Mouse (Mus musculus): ENCODE results near the gene Rela. TPM values are rescaled to one million over a fixed set of nuclear protein-coding genes. Genes with fewer than 3 reads are reported as not detected.

Rela gene
- polyA plus RNA-seq, 1 experiment from 2014 or later, result 52.4 TPM

DNA sequence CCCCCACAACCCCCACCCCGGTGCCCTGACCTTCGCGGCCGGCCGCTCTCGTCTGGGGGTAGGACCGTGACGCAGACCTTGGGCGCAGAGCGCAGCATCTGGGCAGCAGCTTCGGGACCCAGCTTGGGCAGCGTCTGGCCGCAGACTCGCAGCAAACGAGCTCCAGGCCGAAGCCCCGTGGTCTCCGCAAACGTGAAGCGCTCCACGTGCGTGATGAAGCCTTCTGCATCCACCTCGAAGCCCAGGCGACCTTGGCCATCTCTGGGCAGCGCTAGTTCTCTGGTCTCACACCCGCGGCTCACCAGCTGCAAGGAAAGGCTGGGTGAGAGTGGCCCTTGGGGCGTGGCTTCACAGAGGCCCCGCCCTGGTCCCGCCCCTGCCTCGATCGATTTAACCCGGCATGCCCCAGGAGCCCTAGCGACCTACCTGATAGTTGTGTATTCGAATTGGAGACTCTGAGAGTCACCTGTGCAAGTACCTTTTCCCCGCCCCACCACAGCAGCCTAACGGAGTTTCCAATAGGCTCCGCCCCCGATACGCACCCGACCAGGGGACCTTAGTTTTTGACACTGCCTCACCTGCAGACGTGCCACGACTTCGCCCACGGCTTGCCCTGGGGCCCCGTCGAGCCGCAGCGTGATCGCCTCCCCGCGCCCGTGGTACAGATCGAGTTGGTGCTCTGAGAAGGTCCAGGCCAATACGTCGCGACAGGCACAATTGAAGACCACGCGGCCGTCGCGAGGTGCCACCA, 16.9 kb downstream of the Rela start:
- peaks cover 32% of the 10 kb centered on the region for H3K4me1 ChIP-seq
- H3K27ac ChIP-seq, result no peak overlapping the region
- H3K4me3 ChIP-seq (replicated peaks), result peak overlapping the region; percentile 44
- H3K27me3 ChIP-seq, result peaks cover 11% of the 10 kb centered on the region
- peaks cover 68% of the 10 kb centered on the region for H3K36me3 ChIP-seq
- WGBS, result 9% methylated on average over 62 of the region's 62 CpGs
- H3K9ac ChIP-seq, result peak overlapping the region; percentile 33; the same call in 1 of the 2 replicates
- no peaks in the 10 kb centered on the region for H3K9me3 ChIP-seq (replicated peaks)
- peak; percentile 71 for ATAC-seq (replicated peaks; ENCODE audit: low FRiP score)
- peak overlapping the region; percentile 73 for H3K4me2 ChIP-seq

DNA sequence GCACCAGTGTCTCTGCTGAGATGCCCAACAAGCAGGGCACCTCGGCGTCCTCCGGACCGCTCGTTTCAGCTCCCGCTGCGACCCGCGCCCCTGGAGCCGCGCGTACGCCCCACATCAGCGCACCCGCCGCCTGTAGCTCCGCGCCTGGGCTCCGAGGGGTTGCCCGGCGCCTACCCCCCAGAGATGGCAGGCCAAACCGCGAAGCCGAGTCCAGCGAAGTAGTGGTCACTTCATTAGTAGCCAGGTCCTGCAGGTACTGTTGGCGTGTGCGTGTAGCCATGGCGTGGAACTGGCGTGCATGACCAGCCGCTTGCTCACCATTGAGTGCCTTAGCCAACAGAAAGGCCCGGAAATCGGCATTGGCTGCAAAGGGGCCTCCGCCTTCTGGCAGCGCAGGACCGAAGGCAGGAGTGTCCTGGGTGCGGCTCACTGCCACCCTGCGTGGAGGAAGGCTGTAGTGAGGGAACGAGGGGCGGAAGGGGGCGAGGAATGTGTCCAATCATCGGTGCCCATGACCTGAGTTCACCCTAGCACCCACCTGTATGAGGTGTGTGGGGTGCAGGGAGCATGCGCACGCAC, 17.5 kb downstream of the Rela start:
- H3K9ac ChIP-seq, result peak overlapping the region; percentile 33; the same call in 1 of the 2 replicates
- peaks cover 73% of the 10 kb centered on the region for H3K36me3 ChIP-seq
- H3K9me3 ChIP-seq (replicated peaks), result no peaks in the 10 kb centered on the region
- H3K27me3 ChIP-seq, result peaks cover 11% of the 10 kb centered on the region
- WGBS, result 23% methylated on average over 43 of the region's 43 CpGs
- H3K27ac ChIP-seq, result no peak overlapping the region
- ATAC-seq (replicated peaks; ENCODE audit: low FRiP score), result no peak
- H3K4me2 ChIP-seq, result peak overlapping the region; percentile 73
- peak overlapping the region; percentile 44 for H3K4me3 ChIP-seq (replicated peaks)
- peaks cover 25% of the 10 kb centered on the region for H3K4me1 ChIP-seq

DNA sequence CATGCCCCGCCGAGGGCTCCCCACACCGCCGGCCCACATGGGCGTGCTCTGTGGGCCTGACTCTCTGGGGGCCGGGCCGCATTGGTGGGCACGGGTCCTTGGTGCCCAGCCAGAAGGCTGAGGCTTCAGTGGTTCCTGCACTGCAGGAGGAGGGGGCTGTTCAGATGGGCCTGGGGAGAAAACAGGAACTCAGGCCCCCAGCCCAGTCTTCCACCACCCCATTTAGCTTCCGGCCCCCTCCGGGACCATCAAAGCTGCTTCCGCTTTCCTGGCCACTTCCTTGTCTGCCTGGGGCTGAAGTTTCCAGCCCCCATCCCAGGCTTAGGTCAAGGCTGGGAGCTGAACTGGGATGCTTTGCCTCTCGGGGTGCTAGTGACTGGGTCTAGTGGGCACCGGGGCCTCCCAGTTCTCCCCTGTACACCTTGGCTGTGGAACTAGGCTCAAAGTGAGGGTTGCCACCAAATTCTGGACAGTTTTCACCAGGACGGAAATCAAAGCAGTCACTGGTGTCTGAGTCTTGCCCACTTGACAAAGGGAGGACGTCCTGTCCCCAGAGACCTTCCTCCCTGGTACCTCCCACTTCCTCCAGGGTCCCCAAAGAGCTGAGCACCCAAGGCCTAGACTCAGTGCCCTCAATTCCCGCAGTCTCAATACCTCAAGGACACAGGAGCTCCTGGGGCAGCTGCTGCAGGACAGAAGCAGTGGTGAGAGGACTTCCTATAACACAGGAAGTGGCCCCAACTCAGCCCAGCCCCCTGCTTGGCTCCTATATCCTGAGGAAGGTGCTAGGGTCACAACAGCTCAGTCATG, 23.9 kb downstream of the Rela start:
- 76% methylated on average over 16 of the region's 16 CpGs for WGBS
- Histone ChIP-seq H3K4me1 (peaks cover 47% of the 10 kb centered on the region), H3K36me3 (peaks cover 55% of the 10 kb centered on the region), H3K27me3 (no peaks in the 10 kb centered on the region), H3K4me2 (peak overlapping the region; percentile 62), H3K9ac (peak overlapping the region; percentile 29), H3K4me3 (replicated peaks) (peak overlapping the region; percentile 57), H3K9me3 (replicated peaks) (no peaks in the 10 kb centered on the region), H3K27ac (peak overlapping the region; percentile 92)
- no peak for ATAC-seq (replicated peaks; ENCODE audit: low FRiP score)

DNA sequence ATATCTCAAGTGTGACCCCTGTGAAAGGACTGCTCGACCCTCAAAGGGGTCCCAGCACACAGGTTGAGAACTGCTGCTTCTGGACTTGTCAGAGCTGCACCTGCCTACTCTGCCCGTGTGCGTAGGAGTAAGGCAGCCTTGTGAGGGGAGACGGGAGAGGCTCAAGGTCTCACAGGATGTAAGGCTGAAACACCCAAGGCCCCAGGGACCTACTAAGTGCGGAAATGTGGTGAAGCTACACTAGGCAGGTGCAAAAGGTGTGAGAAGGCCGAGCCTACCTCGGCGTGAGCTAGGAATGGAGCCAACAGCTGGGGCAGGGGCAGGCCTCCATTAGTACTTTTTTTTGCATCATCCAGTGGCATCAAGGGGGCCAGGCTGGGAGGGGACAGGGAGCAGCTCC, 25.0 kb downstream of the Rela start:
- Histone ChIP-seq H3K4me1 (peaks cover 46% of the 10 kb centered on the region), H3K27ac (peak overlapping the region; percentile 92), H3K9me3 (replicated peaks) (no peaks in the 10 kb centered on the region), H3K4me2 (peak overlapping the region; percentile 62), H3K4me3 (replicated peaks) (peak overlapping the region; percentile 57), H3K9ac (peak overlapping the region; percentile 51), H3K27me3 (no peaks in the 10 kb centered on the region), H3K36me3 (peaks cover 58% of the 10 kb centered on the region)
- WGBS, result 61% methylated on average over 8 of the region's 8 CpGs
- no peak for ATAC-seq (replicated peaks; ENCODE audit: low FRiP score)

DNA sequence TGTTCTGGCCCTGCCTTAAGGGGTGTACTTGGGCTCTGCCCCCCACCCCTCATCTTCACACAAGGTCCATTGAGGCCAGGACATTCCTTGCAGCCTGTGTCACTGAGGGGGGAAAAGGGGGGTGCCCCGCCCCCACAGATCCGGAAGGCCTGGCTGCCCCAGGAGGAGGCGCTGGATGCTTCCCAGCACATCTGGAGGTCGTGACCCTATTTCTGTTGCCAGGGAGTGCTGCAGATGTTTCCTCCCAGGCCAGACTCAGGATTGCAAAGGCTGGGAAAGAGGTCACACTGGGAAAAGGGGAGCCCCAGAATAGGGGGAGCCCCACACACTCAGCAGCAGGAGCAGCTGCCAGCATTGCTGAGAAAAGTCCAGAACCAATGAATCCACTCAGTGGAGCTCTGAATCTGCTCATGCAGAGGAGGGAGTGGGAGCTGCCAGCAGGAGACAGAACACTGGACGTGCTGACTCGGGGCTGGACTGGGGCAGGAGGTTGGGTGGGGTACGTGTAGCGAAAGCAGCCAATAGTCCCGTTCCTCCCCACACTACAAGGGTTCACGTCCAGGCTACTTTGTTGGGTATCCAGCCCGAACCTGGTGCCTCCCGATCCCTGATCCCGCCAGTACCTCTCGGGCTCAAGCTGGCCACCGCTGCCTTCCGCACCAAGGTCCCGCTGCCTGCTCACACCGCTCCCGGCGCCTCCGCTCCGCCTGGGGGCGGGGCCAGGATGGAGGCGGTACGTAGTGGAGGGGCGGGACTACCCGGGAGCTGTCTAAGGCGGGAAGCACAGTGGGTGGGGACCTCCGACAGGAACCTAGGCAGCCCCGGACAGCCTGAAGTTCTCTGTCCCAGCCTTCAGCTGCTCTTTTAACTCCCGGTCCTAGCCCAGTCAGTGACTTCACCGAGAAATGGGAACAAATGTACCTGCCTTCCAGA, 26.0 kb downstream of the Rela start, which contains the start of gene Sipa1:
Gene Sipa1 (minus strand): TSS at position 727 of the 933 bp plus-strand sequence.
- no peaks in the 10 kb centered on the region for H3K27me3 ChIP-seq
- ATAC-seq (replicated peaks; ENCODE audit: low FRiP score), result peak; percentile 96
- H3K27ac ChIP-seq, result peak within 1 kb of the TSS; percentile 92
- peak within 1 kb of the TSS; percentile 62 for H3K4me2 ChIP-seq
- H3K4me1 ChIP-seq, result peaks cover 40% of the 10 kb centered on the region
- no peaks in the 10 kb centered on the region for H3K9me3 ChIP-seq (replicated peaks)
- H3K4me3 ChIP-seq (replicated peaks), result peak within 1 kb of the TSS; percentile 57
- under 1% methylated on average over 32 of the region's 32 CpGs for whole genome bisulfite sequencing
- peak within 1 kb of the TSS; percentile 51 for H3K9ac ChIP-seq
- peaks cover 58% of the 10 kb centered on the region for H3K36me3 ChIP-seq

DNA sequence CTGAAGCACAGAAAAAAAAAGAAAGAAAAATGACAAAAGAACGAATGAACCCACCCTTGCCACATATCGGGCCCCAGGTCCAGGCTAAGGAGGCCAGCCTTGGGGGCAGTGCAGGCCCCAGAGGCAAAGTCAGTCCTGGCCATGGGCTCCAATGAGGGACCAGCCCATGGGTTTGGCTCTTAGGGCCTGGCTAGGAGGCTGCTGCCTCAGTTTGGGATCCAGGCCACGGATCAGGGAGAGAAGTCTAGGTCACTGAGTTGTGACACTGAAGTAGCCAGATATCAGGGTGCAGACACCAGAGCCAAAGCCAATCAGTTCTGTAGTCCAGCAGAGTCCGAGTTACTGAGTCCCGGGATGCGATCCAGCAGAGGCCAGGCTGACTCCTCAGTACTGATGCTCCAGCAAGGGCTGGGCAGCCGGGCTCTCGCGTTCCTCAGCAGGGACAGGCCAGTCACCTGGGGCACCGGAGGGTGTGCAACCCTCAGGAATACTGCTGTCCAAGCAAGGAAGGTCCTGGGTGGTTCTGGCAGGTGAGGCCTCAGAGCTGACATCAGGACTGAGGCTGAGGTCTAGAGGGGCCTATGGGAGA, 27.5 kb downstream of the Rela start:
- H3K27me3 ChIP-seq, result no peaks in the 10 kb centered on the region
- 92% methylated on average over 10 of the region's 10 CpGs for WGBS
- H3K36me3 ChIP-seq, result peaks cover 61% of the 10 kb centered on the region
- 0 out of 2 replicates have a peak overlapping the region, but pooled peaks have one; percentile 17 for H3K9ac ChIP-seq
- no peak overlapping the region for H3K4me2 ChIP-seq
- H3K4me3 ChIP-seq (replicated peaks), result no peak overlapping the region
- peaks cover 40% of the 10 kb centered on the region for H3K4me1 ChIP-seq
- no peak overlapping the region for H3K27ac ChIP-seq
- no peak for ATAC-seq (replicated peaks; ENCODE audit: low FRiP score)
- no peaks in the 10 kb centered on the region for H3K9me3 ChIP-seq (replicated peaks)

DNA sequence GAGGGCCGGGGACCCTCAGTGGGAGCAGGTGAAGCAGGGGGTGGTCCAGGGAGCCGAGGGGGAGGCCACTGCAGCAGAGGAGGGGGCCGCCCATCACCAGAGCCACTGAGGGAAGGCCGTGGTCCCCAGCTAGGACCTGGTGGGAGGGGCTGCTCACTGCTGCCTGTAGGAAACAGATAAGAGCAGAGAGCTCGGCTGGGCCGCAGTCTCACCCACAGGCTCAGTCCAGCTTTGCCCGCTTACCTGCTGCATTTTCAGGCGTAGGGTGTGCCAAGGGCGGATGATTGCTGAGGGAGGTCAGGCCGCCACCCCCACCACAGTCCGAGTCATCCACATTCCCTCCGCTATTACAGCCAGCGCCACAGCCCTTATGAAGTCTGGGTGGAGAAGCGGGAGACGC, 28.2 kb downstream of the Rela start:
- ATAC-seq (replicated peaks; ENCODE audit: low FRiP score), result peak; percentile 24; the same call in 1 of the 2 replicates
- no peaks in the 10 kb centered on the region for H3K27me3 ChIP-seq

DNA sequence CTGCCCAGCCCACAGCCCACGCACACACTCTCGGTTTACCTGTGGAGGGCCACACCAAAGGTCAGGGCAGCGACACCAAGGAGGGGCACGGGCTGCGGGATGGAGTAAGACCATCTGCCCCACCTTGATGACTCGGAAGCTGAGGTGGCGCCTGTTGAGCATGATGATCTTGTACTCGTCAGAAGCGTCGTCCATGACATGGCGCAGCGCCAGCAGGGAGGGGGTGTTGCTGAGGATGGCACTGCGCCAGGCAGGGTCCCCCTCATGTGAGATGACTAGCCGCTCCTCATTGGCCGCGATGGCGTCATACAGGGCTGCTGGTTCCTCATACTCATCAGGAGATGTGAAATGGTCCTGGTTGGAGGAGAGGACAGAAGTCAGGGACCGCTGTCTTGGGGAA, 29.1 kb downstream of the Rela start:
- H3K9ac ChIP-seq, result no peak overlapping the region
- no peak for ATAC-seq (replicated peaks; ENCODE audit: low FRiP score)
- H3K27ac ChIP-seq, result no peak overlapping the region
- H3K36me3 ChIP-seq, result peaks cover 70% of the 10 kb centered on the region
- WGBS, result 94% methylated on average over 18 of the region's 18 CpGs
- H3K9me3 ChIP-seq (replicated peaks), result no peaks in the 10 kb centered on the region
- no peak overlapping the region for H3K4me3 ChIP-seq (replicated peaks)
- H3K4me1 ChIP-seq, result peaks cover 31% of the 10 kb centered on the region
- no peak overlapping the region for H3K4me2 ChIP-seq
- no peaks in the 10 kb centered on the region for H3K27me3 ChIP-seq

More for the DNA sequence above, 28.2 kb downstream of the Rela start:
- Histone ChIP-seq H3K36me3 (peaks cover 61% of the 10 kb centered on the region), H3K4me2 (no peak overlapping the region), H3K9me3 (replicated peaks) (no peaks in the 10 kb centered on the region), H3K27ac (no peak overlapping the region), H3K4me3 (replicated peaks) (no peak overlapping the region), H3K9ac (no peak overlapping the region), H3K4me1 (peaks cover 40% of the 10 kb centered on the region)
- 88% methylated on average over 15 of the region's 15 CpGs for WGBS

DNA sequence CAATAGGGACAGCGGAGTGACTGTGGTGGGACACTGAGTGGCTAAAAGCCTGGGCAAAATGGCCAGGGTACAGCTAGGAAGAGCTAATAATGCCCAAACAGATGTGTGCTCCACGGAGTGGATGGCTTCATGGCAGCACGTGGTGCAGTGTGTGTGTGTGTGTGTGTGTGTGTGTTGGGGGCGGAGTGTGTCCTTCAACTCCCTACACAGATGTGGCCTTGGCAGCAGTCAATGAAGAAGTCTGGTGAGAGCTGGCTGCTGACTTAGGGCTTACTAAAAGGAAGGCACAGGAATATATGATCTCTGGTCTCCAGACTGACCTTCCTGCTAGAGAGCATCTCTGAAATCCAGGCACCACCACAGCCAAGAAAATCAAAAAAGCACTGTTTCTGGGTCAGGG, 31.1 kb downstream of the Rela start:
- peaks cover 15% of the 10 kb centered on the region for H3K4me1 ChIP-seq
- no peak overlapping the region for H3K9ac ChIP-seq
- H3K9me3 ChIP-seq (replicated peaks), result no peaks in the 10 kb centered on the region
- WGBS, result 90% methylated on average over 4 of the region's 4 CpGs
- H3K36me3 ChIP-seq, result peaks cover 90% of the 10 kb centered on the region
- no peak overlapping the region for H3K4me3 ChIP-seq (replicated peaks)
- H3K27ac ChIP-seq, result no peak overlapping the region
- no peak for ATAC-seq (replicated peaks; ENCODE audit: low FRiP score)
- no peaks in the 10 kb centered on the region for H3K27me3 ChIP-seq
- no peak overlapping the region for H3K4me2 ChIP-seq

DNA sequence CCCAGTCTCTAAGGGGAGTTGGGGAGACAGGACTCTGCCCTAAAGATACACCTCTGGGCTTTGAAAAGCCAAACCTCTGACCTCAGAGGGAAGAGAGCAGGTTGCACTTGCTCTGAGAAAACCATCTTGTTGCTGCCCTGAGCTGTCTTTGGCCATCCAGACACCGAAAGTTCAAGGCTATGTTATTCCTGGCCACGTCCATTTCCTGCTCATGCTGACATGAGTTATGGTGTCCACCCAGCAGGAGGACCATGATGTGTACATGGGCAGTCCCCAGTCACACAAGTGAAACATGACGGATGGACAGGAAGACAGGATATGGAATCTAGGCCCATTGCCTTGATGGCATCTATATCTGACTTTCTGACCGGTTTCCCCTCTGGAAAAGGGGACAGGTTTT, 43.1 kb downstream of the Rela start:
- Histone ChIP-seq H3K4me3 (replicated peaks) (no peak overlapping the region), H3K27me3 (no peaks in the 10 kb centered on the region), H3K9ac (no peak overlapping the region), H3K36me3 (peaks cover 96% of the 10 kb centered on the region), H3K27ac (no peak overlapping the region), H3K9me3 (replicated peaks) (no peaks in the 10 kb centered on the region), H3K4me1 (no peaks in the 10 kb centered on the region), H3K4me2 (no peak overlapping the region)
- ATAC-seq (replicated peaks; ENCODE audit: low FRiP score), result no peak
- whole genome bisulfite sequencing, result 58% methylated on average over 4 of the region's 4 CpGs

DNA sequence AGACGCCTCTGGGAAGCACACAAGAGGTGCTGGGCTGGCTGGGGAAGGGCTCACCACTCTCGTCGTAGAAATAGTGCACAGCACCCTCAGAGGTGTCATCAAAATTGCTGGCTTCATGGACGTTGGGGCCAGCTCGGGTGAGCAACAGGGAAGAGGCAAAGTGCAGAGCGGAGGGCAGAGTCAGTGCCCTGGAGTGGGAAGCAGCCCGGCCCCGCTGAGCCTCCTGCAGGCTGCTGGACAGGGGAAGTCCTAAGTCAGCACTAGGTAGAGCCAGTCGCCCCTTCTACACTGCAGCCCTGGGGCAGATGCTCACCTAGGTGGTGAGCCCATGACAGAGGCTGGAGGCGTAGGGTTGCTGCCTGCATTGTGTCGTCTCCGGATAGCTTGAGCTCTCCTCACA, 47.0 kb downstream of the Rela start:
- H3K36me3 ChIP-seq, result peaks cover 74% of the 10 kb centered on the region
- no peak overlapping the region for H3K4me3 ChIP-seq (replicated peaks)
- H3K9ac ChIP-seq, result no peak overlapping the region
- WGBS, result 88% methylated on average over 12 of the region's 12 CpGs
- no peaks in the 10 kb centered on the region for H3K9me3 ChIP-seq (replicated peaks)
- no peaks in the 10 kb centered on the region for H3K27me3 ChIP-seq
- no peak for ATAC-seq (replicated peaks; ENCODE audit: low FRiP score)
- peaks cover 12% of the 10 kb centered on the region for H3K4me1 ChIP-seq
- no peak overlapping the region for H3K4me2 ChIP-seq
- H3K27ac ChIP-seq, result no peak overlapping the region

All from kidney, embryonic 15.5 days (tissue).